Mouse (Mus musculus) brown adipose tissue, adult 24 weeks (tissue): ENCODE measurements at regions not wholly inside any gene's neighbourhood (a gene's known extent, or its start where the extent isn't known, plus 50 kb on each side); places are given as distances from the start of the nearest gene placed in this dataset.

ENCODE experiments used
- H3K27ac ChIP-seq: fragments of 200-500 bp; replicated peaks from 2 replicates; pipeline ENCODE4 v1.5.1; 2012; ENCODE audit warnings: low read depth, mild to moderate bottlenecking, low read length
- H3K4me1 ChIP-seq: fragments of 200-500 bp; 2 replicates; pipeline ENCODE4 v1.6.1; 2012; ENCODE audit warnings: low read length, mixed read lengths; ENCODE audit not compliant: control insufficient read depth, insufficient read depth, insufficient read length
- H3K4me3 ChIP-seq: fragments of 200-500 bp; 2 replicates; pipeline ENCODE4 v1.5.1; 2012; ENCODE audit warnings: low read depth, mild to moderate bottlenecking, low read length, moderate library complexity; ENCODE audit not compliant: insufficient read depth

DNA sequence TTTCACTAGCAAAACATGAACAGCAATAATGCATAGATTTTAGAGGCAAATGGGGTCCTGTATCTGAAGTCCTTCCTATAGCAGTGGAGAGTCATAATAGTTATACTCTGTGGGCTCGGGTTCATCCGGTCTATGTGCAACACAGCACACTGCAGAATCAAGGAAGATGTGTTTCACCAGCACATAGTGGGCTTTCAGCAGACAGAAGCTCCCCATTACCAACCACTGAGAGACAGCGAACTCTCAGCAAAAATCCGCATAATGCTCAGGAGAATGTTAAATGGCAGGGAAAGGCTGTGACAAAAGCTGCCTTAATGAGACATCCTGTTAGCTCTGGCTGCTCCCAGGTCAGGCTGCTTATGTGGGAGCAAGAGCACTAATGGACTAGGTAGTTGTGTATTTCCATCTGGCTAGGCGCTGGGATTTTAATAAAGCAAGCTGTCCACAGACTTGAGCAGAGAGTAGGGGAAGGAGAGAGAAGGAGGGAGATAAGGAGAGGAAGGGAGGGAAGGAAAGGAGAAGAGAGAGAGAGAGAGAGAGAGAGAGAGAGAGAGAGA, 286.7 kb upstream of the Cdh11 start:
- H3K4me3 ChIP-seq: no peak overlapping the region
- no peaks in the 10 kb centered on the region for H3K4me1 ChIP-seq
- no peak overlapping the region for H3K27ac ChIP-seq

DNA sequence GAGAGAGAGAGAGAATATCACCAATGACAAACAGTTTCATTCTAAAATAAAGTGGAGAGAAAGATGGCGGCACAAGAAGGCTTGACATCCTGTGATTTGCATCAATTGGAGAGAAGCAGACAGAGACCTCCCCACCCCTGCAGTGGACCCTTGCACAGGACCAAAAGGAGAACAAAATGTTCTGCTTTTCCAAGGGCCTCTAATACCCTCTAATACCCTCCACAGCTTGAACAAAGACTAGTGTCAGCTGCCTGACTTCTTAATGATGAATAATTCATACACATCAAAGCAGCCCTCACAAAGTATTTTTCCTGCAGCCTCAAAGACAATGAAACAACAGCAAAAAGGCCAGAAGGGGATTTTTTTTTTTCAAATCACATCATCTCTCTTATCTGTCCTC, 287.2 kb upstream of the Cdh11 start:
- Histone ChIP-seq H3K27ac (no peak overlapping the region), H3K4me3 (no peak overlapping the region), H3K4me1 (no peaks in the 10 kb centered on the region)

DNA sequence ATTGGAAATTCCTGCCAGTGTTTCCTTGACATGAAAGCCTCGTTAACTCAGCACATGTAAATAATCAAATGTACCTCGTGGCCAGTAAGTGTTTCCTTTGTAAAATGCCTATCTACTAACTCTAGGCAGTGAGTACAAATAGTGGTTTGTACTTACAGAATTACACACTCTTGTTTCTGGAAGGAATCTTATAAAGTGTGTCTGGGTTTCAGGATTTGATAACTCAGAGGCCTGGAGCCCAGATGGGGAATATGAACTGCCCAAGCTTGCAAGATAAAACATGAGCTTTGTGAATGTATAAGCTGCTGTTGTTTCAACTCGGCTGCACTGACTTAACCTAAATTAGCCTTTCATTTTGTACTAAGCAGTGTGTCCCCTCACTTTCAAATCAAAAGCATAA, 293.1 kb upstream of the Cdh11 start:
- Histone ChIP-seq H3K27ac (no peak overlapping the region), H3K4me1 (no peaks in the 10 kb centered on the region), H3K4me3 (no peak overlapping the region)

DNA sequence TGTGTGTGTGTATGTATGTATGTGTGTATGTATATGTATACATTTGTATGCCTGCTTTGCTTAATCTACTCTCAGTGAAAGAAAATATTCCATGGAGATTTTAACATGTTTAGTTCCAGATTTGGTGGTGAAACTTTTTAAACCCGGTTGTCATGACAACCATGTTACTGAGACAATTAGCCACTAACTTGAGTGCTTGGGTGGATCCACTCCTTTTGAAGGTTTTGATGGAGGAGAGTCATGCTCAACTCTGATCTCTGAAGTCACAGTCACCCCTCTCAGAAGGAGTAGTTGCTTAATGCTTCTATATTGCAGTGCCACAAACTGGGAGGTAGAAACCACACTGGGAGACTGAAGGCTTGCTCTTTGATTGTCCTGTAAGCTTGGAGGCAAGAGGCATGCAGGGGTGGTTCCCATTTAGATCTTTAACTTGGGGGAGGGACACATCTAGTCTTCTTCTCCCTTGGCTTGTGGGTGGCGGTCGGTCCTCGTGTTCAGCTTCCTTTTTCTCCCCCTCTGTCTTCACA, 301.6 kb upstream of the Cdh11 start:
- Histone ChIP-seq H3K4me1 (no peaks in the 10 kb centered on the region), H3K4me3 (no peak overlapping the region), H3K27ac (no peak overlapping the region)

DNA sequence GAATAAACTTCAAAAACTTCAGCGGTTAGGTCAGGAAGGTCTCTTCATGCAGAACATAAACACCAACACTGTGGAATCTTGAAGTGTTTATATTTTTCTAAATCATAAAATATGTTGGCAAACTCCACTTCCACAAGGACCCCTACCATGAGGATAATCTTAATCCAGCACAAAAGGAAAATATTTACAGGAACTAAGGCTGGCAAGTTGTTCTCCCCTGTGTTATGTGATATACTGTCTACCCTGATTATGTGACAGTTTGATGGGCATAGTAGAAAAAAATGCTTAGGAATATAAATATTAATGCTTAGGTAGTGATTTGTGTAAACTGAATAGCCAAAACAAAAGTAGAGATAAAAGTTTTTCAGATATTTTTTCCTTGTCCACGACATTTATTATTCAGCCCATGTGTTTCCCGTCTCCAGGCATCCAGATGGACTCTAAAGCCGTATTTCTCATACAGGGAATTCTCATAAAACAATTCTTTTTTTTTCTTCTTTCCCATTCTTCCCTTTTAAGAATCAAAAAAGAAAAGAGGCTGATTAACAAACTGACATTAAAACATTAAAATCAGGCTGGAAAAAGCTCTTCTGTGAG, 311.2 kb upstream of the Cdh11 start:
- Histone ChIP-seq H3K4me3 (no peak overlapping the region), H3K27ac (no peak overlapping the region), H3K4me1 (no peaks in the 10 kb centered on the region)

DNA sequence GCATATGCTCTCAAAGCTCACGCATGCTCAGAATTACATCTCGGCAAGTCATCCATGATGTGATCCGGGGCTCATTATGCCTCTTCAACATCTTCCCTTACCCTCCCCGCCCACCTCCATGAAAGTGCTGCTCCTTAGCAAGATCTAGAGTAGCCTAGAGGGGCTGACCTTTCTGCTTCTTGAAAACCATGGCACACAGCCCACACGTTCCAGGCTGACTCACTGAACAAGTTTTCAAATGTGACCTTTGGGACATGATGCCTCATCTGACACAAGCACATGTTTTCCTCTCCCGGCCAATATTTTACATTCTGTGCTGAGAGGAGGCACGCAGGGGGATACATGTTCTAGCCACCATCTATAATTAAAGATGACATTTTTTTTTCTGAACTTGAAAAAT, 340.1 kb upstream of the Cdh11 start:
- Histone ChIP-seq H3K4me3 (no peak overlapping the region), H3K4me1 (no peaks in the 10 kb centered on the region), H3K27ac (no peak overlapping the region)

DNA sequence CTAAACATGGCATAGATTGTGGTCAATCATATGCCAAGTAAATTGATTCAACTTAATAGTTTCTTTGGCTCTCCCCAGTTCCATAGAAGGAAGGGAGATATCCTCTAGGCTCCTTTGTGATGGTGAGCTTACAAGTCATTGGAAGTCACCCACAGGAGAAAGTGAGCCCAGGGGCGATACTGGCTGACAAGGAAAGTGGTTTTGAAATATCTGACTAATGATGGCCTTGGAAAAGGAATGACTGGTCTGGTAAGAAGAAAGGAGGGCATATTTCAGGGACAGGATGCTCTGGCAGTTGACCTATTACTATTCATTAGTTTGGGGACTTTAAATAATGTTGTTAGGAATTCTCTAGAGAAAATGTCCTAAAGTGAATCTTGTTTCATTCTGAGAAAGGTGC, 352.7 kb upstream of the Cdh11 start:
- Histone ChIP-seq H3K4me3 (no peak overlapping the region), H3K27ac (no peak overlapping the region), H3K4me1 (no peaks in the 10 kb centered on the region)

DNA sequence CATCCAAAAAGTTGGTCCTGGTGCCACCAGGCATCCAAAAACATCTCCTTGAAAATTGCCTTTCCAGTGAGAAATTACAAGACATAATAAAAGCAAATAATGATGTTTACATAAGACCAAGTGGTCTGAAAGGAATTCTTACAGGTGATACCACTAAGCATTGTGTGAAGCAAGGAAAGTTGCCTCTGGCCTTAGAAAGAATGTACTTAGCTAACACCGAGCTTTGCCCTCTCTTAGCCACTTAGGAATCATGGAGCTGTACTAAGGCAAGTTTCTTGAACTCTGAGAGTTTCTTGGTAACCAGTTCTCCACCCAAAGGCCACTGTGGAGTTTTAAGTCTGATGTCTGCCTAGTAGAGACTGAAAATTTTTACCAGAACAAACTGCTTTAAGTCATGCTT, 359.4 kb upstream of the Cdh11 start:
- no peaks in the 10 kb centered on the region for H3K4me1 ChIP-seq
- H3K4me3 ChIP-seq: no peak overlapping the region
- no peak overlapping the region for H3K27ac ChIP-seq

DNA sequence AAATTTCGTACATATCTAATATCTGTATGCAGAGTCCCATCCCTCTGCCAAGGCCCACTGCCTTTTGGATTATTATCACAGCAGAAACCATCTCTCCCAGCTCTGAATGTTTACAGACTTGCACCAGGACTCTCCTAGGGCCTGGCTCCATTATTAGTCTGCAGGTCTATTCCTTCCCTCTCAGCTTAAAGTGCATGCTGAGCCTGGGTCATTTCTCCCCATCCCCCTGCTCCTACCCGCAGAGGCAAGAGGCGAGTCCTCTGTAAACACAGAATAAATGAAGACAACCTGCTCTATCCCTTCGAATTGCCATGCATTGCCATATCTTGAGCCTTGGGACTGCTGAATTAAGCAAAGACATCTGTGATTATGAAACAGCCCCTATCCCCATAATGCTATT, 362.6 kb upstream of the Cdh11 start:
- Histone ChIP-seq H3K4me3 (no peak overlapping the region), H3K27ac (no peak overlapping the region), H3K4me1 (no peaks in the 10 kb centered on the region)

DNA sequence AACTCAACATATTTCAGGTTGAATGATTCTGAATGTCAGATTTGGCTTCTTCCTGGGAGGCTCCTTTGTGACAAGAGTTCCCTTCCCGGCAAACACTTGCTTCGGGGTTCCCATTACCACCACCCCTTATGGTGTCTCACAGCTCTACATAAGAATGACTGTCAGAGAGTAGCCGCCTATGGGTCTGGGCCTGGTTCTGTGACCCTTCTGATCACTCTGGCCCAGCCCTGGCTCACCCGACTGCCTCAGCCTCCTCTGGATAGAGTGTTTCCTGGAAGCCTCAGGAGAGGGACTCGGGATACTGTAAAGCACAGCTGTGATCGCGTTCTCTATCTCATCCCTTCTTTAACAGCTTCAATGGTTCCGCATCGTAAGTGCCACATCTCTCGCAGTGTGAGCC, 363.0 kb upstream of the Cdh11 start:
- Histone ChIP-seq H3K4me3 (no peak overlapping the region), H3K4me1 (no peaks in the 10 kb centered on the region)

DNA sequence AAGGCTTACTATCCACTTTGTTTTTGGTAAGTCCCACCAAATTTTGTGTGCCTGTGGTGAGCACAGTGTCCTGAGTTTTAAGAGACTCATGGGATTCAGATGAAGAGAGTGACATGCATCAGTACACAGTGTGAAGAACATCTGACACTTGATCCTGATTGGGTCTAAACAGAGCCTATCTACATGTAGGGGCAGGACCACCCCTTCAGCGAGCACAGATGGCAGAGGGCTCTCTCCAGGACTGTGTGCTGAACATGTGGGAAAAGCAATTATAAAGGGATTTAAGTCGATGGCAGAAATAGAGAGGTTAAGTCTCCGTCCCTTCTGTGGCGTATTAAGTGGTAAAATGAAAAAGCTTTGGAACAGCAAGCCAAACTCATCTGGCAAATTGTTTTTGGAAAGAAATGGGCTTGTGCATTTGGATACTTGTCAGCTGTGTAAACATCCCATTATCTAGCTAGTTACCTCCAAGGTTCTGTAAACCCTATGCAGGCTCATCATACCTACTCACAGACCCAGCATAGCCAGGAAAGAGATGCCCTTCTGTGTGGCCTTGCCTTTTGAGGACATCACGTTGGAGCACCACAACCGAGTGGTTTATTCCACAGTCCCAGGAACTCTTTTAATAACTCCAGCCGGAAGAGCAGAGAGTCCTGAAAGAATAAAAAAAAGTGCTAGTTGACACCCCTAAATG, 381.3 kb upstream of the Cdh11 start:
- H3K4me1 ChIP-seq: no peaks in the 10 kb centered on the region
- H3K27ac ChIP-seq: no peak overlapping the region
- no peak overlapping the region for H3K4me3 ChIP-seq

More for the DNA sequence above, 363.0 kb upstream of the Cdh11 start:
- no peak overlapping the region for H3K27ac ChIP-seq

DNA sequence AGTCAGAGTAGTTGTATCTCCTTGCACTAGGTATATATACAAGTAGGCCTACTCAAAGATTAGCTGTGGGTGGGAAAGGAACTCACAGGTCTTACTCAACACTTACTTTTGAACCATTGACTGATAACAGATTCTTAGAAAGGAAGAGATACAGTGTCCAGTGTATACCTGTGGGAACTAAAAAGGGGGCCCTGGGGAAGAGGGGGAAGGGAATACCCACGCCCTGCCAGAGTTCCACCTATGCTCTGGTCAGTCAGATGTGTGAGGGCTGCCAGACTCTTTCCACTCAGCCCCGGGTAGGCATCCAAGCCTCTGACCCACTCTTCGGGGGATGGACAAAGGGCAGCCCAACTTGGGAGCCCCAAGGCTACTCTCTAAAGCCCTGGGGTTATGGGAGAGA, 387.9 kb upstream of the Cdh11 start:
- H3K27ac ChIP-seq: no peak overlapping the region
- no peaks in the 10 kb centered on the region for H3K4me1 ChIP-seq
- no peak overlapping the region for H3K4me3 ChIP-seq

DNA sequence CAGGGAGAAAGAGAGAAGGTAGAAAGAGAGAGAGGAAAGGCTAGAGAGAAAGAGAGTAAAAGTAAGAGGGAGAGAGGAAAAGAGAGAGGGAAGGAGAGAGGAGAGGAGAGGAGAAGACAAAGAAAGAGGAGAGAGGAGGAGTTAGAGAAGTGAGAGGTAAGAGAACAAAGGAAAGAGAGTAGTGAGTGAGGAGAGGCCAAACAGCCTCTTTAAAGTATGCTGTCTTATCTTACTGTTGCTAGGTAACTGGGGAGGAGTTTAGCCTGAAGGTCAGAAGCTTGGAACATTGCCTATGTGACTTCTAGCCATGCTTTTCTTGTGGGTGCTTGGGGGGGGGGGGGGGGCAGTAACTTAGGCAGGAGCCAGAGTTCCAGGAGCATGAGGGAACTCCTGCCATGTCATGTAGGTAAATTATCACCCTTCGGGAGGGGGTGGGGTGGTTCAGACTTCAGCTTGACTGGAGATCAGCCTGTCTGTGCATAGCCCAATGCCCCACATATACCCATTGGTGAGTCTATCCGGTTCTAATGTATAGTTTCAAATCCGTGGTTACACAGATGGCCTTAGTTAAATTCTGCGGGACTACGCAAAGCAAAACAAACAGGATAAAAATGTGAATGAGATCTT, 388.5 kb upstream of the Cdh11 start:
- Histone ChIP-seq H3K4me3 (no peak overlapping the region), H3K27ac (no peak overlapping the region), H3K4me1 (no peaks in the 10 kb centered on the region)

DNA sequence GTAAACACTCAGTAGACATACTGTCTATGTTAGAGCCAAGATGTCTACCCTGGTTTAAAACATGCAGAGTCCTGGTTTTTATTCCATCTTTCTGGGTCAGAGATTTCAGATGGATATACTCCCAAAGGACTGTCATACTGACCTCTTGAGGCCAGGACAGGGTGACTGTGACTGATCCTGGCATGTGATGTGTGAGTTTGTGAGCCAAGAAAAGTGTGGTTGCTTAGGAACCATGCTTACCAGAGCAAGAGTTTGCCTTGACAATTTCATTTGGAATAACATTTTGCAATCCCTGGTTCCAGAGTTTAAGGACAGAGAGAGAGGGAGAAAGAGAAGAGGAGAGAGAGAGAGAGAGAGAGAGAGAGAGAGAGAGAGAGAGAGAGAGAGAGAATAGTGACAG, 395.2 kb upstream of the Cdh11 start:
- Histone ChIP-seq H3K4me3 (no peak overlapping the region), H3K4me1 (no peaks in the 10 kb centered on the region), H3K27ac (no peak overlapping the region)

DNA sequence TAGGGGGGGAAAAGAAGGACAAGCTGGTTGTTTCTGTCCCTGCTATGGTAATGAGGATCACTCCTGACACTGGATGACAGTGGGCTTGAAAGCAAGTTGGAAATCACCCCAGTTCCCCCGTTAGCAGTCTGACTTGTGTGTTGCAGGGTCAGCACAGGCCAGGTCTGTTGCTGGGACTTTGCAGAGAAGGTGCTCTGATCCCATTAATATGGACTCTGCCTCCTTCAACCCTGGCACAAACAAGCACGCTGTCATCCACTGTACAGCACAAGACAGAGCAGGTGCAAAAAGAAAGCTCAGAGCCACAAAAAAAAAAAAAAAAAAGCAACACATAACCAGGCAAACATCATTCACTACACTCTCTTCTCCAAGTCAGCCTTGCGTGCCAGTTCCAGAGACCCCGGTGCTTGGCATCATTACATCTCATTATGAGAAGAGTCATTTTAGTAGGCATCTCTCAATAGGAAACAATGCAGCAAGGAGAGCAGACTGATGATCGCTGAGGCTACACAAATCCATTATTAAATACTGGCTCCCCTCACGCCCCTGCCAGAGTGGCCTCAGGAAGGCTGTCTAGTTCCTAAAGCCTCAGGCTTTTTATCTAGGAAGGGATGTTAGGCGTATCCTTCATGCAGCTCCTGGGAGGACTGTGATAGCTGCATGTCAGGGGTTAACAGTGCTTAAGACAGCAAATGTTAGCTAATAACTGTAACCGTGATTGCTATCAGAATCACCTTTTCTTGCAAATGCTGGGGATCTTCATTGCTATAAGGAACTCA, 403.5 kb upstream of the Cdh11 start:
- no peak overlapping the region for H3K27ac ChIP-seq

More for the DNA sequence above, 403.5 kb upstream of the Cdh11 start:
- Histone ChIP-seq H3K4me1 (no peaks in the 10 kb centered on the region), H3K4me3 (no peak overlapping the region)
